Mouse (Mus musculus): ENCODE results near the gene Gm44503.

Gene Gm44503

DNA sequence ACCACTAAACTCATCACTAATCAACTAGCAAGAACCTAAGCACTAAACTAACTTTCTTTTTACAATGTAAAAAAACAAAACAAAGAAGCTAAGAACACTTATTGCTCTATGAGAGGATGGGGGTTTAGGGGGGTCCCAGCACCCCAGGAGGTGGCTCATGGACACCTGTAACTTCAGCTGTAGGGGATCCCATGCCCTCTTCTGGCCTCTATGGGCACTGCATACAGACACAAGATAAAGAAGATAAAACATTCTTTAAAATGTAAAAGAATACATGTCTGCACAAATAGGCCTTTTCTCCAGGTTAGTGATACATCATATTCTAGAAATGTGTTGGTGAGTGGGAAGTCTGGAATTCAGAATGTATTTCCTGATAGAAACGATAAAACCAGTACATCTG is 74.8 kb downstream of the Gm44503 start:
- no peak for DNase-seq

DNA sequence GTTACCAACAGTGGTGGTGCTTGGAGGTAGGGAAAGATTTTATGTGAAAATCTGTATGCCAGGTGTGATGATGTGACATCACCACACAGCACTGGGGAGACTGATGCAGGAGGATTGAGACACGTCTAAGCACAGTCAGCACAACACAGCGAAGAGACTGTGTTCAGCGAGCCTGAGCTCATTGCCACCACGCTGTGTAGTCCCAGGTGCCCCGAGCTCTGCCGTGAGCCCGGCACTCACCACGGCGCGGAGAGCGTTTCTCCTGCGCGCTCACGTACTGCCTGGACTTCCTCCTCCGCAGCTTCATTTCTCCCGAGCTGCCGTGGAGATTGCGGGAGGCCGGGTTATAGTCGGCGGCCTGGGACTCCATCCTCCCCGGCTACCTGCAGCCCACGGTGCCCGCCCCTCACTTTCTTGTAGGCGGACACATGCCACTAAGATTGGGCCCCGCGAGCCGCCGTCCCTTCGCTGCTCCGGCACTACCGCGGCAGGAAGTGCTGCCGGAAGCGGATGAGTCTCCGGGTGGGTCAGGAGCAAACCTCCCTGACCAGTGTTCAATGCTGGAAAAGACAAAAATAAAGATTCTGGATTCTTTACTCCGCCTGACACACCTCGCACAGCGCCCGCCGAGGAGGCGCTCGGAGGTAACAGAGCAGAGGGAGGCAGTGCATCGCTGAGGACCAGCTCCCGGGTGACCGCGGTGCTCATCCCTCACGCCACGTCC is 80.7 kb downstream of the Gm44503 start:
- DNase-seq = peak; percentile 84 to 91

DNA sequence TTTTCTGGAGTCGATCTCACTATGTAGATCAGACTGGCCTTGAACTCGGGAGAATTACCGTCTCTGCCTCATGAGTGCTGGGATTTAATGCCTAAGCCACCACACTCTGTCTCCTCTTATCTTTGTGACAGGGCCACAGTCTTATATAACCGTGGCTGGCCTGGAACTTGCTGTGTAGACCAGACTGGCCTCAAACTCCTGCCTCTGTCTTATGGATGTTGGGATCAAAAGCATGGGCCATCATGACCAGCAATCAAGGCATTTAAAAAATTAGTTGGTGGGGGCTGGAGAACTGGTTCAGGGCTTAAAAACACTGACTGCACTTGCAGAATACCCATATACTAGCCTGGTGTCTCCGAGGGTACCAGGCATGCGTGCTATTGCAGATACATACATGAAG is 81.4 kb downstream of the Gm44503 start, which contains the start of gene Pigb:
TSS of gene Pigb (minus strand) at position 299 of the 400 bp plus-strand sequence.
- DNase-seq = no peak

DNA sequence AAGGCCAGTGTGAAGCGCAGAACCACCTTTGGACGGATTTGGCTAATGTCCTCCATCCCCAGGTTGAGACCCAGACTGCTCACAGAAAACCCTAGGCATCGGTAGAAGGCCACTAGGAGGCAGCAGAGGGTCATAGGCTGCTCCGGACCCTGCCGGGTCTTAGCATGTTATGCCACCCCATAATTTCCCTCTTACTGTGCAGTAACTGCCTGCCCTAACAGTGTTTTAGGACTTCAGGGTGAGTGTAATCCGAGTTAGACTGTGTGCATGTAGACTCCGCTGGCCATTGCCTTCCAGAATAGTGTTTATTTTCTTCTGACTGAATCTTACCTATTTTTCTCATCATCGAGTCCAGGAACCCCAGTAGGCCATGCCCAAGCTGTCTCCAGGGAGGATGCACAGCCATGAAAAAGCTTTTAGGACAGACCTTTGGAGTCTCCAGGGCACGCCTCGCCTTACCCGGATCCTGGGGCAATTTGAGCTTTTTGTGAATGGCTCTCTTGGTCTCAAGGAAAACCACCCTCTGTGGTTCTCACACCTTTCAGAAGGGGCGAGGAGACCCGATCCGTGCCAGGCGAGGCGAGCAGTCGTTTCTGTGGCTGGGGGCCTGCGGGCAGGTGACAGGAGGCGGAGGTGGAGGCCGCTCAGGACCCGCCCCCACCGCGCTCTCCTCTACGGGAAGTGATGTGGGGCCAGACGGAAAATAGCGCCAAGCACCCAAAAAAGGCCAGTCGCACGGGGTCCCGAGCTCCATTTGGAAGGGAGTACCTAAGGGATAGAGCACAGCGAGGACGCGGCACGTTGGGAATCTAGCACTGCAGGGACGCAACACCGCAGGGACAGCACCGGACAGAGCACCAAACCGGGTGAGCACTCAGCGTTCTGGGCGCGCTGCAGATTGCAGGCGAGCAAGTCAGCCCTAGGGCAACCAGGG is 85.8 kb downstream of the Gm44503 start, which contains the start of gene Rab27a:
TSS of gene Rab27a (plus strand) at position 709 of the 934 bp plus-strand sequence.
- DNase-seq = peak; percentile 66 to 83

DNA sequence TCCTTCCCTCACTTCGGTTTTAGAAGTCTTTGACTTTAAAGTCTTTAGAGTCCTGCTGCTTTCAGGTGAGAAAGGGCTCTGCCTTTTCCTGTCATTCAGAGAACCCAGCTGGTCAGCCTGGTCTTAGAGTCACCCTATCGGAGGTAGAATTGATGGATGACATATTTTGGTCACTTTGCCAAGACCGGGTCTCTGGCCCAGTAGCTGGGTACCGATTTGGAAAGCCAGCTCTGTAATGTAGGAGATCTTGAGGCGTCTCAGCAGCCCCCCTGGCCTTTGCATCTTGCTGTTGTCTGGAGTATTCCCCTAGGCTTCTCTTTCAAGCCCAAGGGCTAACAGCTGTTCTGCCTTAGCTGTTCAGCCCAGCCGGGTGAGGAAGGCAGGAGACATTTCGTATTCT is 86.6 kb downstream of the Gm44503 start:
- no peak for DNase-seq

DNA sequence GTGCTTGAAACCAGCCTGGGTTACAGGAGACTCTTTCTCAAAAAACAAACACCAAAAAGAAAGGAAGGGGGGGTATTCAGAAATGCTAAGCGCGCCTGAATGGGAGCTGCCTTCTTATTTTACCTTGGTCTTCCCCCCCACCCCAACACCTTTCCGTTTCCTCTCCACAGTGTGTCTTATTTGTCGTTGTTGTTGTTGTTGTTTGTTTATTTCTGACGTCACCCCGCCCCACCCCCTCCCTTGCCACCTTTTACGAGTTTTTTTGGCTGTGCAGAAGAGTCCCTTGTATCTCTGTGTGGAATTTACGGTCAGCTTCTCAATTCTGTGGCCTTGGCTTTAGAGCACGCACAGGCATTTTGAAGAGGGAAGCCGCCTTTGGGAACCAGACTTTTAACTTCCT is 87.1 kb downstream of the Gm44503 start:
- no peak for DNase-seq

DNA sequence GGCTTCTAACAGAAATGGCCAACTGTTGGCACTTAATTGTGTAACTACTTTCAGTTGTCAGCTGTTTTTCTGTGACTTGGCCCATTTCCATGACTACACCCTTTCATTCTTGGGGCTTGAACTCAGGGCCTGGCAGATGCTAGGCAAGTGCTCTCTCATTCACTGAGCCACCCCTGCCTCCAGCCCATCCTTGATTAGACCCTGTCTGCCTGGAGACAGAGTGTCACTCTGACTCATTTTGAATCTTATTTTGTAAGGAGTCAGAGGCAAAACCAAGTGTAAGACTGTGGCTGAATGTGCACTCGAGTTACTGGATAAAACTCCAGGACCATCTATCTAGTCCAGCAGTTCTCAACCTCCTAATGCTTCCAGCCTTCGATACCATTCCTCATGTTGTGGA is 89.3 kb downstream of the Gm44503 start:
- DNase-seq = no peak

DNA sequence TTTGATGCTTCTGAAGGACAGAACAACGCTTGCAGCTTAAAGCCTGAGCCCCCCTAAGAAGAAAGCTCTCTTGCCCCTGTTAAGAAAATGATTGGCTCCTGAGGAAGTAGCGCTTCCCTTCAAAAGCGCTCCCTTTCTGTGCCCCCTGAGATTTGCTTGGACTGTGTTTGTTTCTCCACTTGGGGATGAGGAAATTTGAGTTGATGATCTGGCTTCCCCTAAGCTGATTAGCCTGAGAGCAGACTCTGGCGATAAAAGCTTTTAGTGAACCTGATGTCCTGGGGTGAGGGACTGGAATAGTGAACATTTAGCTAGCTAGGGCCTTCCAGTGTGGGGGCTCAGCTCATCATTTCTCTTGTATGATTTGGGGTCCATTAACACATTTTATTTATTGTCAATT is 90.3 kb downstream of the Gm44503 start:
- no peak for DNase-seq

DNA sequence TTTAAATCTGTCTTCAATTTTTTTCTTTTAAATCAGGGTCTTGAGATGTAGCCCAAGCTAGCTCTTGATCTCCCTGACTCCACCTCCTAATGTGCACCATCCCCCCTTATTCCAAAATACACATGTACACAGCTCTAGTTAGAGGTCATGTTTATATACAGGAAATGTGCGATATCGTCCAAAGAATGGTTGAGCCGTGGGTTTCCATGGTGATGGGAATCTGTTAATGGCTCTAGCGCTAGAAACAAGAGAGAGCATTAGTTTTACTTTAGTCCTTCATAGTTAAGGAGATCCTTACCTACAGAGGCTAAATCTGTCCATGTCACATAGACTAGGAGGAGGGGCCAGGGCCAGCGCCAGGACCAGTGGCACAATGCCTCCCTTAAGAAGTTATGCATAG is 91.2 kb downstream of the Gm44503 start:
- DNase-seq = no peak

DNA sequence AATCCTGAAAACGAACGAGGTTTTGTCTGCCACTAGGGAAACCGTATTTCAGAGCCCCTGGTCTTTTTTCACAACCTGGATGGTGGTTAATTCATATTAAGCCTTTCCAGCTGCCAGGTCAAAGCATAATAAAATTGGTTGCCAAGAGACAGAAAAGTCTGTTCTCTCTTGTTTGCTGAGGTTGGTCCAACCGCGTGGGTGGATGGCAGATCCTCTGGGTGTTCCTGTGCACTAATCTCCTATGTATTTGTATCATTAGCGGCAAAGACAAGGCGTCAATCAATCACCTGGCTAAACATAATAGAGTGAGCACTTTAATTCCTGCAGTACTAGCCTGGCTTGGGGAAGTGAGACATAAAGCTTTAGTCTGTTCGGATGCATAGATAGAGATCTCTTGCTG is 92.0 kb downstream of the Gm44503 start:
- DNase-seq = no peak

DNA sequence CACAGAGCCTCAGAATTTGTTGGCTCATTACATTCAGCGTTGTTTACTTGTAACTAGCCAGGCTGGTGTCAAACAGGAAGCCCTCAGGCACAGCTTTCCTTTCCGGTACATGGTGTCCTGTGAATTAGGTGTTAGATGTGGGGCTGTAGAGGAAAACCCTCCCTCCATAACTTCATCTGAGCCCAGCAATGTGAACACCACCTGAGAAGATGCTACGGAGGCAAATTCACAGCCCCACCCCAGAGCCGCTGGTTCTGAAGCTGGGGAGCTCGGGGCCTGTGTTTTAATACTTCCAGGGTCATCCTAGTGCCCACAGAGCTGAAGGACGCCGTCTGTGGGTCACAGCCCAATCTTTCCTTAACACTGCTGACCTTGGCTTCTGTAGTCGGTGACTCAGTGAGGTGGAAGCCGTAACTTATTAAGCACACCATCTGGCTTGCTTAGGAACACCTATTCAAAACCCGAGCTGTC is 96.8 kb downstream of the Gm44503 start:
- no peak for DNase-seq

DNA sequence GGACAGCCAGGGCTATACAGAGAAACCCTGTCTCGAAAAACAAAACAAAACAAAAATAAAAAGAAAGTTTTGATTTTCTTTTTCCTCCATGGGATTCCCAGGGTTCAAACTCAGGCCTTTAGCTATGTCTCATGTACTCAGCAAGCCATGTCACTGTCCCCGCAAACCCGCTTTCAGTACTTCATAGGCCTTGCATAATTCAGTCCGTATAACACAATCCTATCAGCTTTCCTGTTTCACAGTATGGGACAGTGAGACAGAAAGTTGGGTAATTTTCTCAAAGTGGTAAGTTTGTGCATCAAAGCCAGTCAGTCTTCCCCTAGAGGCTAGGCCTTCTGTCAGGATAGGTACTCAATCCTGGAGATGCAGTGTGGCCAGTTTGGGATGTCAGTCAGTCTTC is 100.6 kb downstream of the Gm44503 start:
- DNase-seq = no peak

DNA sequence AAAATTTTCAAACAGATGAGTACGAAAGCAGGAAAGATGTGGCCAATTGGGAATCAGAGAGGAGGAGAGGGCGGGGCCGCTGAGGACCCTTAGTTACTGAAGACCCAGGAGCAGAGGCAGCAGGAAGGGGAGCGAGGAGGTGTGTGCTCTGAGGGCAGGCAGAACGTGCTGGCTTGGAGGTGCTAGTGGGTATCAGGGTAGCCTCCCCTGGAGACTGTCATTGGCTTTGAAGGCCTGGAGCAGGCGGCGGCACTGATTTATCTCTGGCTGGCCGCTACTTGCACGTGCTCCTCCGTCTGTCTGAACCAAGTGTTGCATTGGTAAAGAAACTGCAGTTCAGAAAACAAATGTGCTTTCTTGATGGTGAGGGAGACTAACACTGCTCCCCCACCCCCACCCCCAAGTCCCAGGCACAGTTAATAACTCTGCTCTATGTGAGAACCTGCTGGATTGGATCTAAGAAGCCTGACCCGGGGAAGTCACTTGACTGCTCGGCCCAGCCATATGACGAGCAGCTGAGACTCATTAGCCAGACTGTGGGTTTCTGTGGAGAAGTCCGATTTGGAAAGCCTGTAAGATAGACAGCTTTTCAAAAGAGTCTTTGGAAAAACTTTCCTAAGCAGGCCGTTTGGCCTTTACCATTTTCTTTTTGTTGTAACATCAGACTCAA is 105.1 kb downstream of the Gm44503 start:
- no peak for DNase-seq
